Mouse (Mus musculus) cerebellum, adult 2 months (tissue): ENCODE measurements around the gene Pqlc3. TPM values are rescaled to one million over a fixed set of nuclear protein-coding genes. Genes with fewer than 3 reads are reported as not detected.

Experiments
- DNase-seq, 2 experiments: peaks; one replicate each; pipeline ENCODE4 v3.0.0; 2021
- H3K27ac ChIP-seq: fragments of 200-500 bp; 2 replicates; pipeline ENCODE4 v1.5.1; 2012; ENCODE audit warnings: low read length, control low read depth, inconsistent platforms; ENCODE audit not compliant: insufficient read depth
- H3K27me3 ChIP-seq: fragments of 200-500 bp; 2 replicates; pipeline ENCODE4 v1.6.1; 2012; ENCODE audit warnings: inconsistent platforms, mild to moderate bottlenecking, low read length, moderate library complexity; ENCODE audit not compliant: control insufficient read depth, insufficient read depth
- H3K4me1 ChIP-seq: fragments of 200-500 bp; 2 replicates; pipeline ENCODE4 v1.6.1; 2011; ENCODE audit warnings: low read length; ENCODE audit not compliant: control insufficient read depth, insufficient read depth
- H3K4me3 ChIP-seq: fragments of 200-500 bp; replicated peaks from 2 replicates; pipeline ENCODE3; 2011; ENCODE audit warnings: mild to moderate bottlenecking, low read depth, low read length, control low read depth; ENCODE audit not compliant: insufficient read depth
- CTCF ChIP-seq: fragments of 200-500 bp; IDR thresholded peaks from 2 replicates; pipeline ENCODE4 v1.5.1; 2011; ENCODE audit warnings: low read depth, mild to moderate bottlenecking, control low read depth, low read length, moderate library complexity, borderline replicate concordance; ENCODE audit not compliant: insufficient read depth
- POLR2A ChIP-seq: fragments of 200-500 bp; IDR thresholded peaks from 2 replicates; pipeline ENCODE4 v1.6.1; 2011; ENCODE audit warnings: low read length, control low read depth, borderline replicate concordance; ENCODE audit not compliant: insufficient read depth
- WGBS: fragments of 180-500 bp; shearing (Covaris S2); methylation state at CpG from one replicate; pipeline ENCODE4 v1.1.7; 2018; 5-methylcytosine and 5-hydroxymethylcytosine counted together
- polyA plus RNA-seq: library from polyadenylated mRNA; depleted of rRNA; stranded (reverse); fragments of >200 nt; gene quantifications from 2 replicates; pipeline ENCODE4 v1.2.3, GENCODE M21; 2012

Pqlc3 gene
- polyA plus RNA-seq, 1 experiment = 0.62 TPM

DNA sequence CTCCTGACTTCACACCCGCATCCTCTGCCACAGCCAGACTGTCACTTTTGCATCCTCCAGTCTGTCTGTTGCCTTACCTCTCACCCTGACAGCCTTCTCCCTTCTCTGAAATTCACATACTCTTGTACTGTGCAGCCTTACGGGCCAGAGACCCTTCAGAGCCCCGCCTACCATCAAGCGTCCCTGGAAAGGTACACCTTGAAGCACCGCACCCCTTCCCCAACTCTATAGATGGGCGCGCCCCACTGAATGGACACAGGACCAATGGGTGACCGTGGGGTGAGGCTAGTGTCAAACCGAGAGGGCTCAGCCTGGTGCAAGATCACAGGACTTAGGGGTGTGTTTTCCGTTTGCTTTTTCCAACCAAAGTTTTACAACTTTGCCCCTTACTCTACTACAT lies 1.1 kb downstream of the Pqlc3 start:
- no peak overlapping the region for H3K4me3 ChIP-seq
- DNase-seq = no peak
- no peaks in the 10 kb centered on the region; the same call in 1 of the 2 replicates for H3K4me1 ChIP-seq
- WGBS = 8% methylated on average over 10 of the region's 10 CpGs
- TF ChIP-seq CTCF = no peak
- no peak for TF ChIP-seq POLR2A
- peaks cover 2% of the 10 kb centered on the region; the same call in 1 of the 2 replicates for H3K27me3 ChIP-seq
- H3K27ac ChIP-seq = no peak overlapping the region

DNA sequence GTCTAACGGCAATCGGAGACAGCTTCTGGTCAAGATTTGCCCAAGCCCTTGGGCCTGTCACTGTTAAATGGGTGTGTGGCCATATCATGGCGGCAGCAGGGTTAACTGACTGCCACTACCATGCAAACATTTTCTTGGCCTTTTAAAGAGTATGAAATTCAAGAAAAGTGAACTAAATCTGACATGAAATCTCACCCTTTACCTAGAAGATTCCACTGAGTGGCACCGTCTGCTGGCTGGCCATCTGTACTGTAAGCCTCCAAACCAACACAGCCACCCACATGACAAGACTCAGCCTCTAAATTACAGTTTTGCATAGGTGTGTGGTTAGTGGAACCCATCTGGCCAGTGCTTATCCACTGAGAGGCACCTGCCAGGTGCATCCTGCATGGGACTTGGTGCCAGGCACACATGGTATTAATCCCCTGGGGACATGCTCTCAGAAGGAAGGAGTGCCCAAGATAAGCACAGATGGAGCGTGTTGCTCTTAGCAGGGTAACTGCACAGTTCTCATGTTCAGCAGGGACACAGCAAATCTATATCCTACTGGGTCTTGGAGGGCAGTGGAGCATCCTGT lies 3.2 kb downstream of the Pqlc3 start:
- Histone ChIP-seq H3K27me3 (peaks cover 2% of the 10 kb centered on the region; the same call in 1 of the 2 replicates), H3K4me1 (no peaks in the 10 kb centered on the region; the same call in 1 of the 2 replicates), H3K27ac (no peak overlapping the region), H3K4me3 (no peak overlapping the region)
- DNase-seq = no peak
- TF ChIP-seq POLR2A (no peak), CTCF (no peak)
- 74% methylated on average over 5 of the region's 5 CpGs for WGBS

DNA sequence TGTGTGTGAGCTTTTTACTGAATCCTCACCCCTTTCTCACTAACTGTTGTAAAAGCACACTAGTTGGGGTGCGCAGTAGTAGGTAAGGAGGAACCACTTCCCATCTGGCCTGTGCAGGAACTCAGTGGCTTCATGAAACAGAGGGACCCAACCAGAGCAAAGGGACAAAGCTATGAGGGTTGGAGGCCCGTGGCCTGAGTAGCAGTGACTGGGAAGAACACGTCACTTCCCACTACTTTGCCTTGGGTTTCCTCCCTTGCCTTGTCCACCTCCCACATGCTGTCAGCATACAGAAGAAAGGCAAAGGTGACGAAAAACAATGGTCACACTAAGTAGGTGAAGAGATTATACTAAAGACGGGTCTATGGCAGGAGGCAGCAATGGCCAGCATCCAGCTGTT lies 3.9 kb downstream of the Pqlc3 start:
- WGBS = 88% methylated on average over 5 of the region's 5 CpGs
- TF ChIP-seq CTCF = no peak
- TF ChIP-seq POLR2A = no peak
- H3K27ac ChIP-seq = no peak overlapping the region
- H3K4me3 ChIP-seq = no peak overlapping the region
- no peaks in the 10 kb centered on the region; the same call in 1 of the 2 replicates for H3K4me1 ChIP-seq
- H3K27me3 ChIP-seq = peaks cover 2% of the 10 kb centered on the region; the same call in 1 of the 2 replicates
- no peak for DNase-seq

DNA sequence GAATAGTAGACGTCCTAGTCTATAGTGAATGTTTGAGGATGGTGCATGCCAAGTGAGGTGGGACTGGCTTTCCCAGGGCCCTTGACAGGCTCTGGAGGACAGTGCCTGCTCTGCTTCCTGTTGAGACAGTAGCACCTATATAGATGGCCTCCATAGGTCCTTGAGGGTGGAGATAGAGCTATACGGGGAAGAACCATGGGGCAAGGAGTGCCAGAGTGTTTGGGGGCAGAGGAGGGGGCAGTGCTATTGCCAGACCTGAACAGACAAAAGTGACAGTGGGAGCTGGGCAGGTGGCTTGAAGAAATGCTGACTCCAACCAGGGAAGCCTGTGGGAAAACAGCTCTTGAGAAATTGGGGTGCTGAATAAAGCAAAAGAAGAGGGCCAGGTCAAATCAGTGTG lies 5.9 kb downstream of the Pqlc3 start:
- Histone ChIP-seq H3K27me3 (no peaks in the 10 kb centered on the region), H3K4me1 (no peaks in the 10 kb centered on the region; the same call in 1 of the 2 replicates), H3K27ac (no peak overlapping the region), H3K4me3 (no peak overlapping the region)
- no peak for DNase-seq
- 82% methylated on average over 2 of the region's 2 CpGs for WGBS
- TF ChIP-seq CTCF (no peak), POLR2A (no peak)

DNA sequence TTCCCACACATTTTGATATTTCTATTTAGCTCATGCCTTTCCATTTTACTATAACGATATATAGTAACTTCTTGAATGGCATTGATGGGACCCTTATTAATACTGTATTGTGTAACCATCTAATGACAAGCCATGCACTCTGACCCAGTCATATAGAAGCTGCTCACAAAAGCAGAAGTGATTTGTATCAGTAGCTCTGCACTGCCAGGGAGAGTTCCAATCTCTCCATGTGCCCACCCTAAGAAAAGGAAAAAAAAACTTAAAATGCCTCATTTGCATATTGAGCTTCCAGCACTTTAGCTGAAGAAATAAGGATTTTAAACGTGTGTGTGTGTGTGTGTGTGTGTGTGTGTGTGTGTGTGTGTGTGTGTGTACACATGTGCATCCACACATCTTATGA lies 7.9 kb downstream of the Pqlc3 start:
- 84% methylated on average over 2 of the region's 2 CpGs for WGBS
- H3K4me3 ChIP-seq = no peak overlapping the region
- H3K27ac ChIP-seq = no peak overlapping the region

DNA sequence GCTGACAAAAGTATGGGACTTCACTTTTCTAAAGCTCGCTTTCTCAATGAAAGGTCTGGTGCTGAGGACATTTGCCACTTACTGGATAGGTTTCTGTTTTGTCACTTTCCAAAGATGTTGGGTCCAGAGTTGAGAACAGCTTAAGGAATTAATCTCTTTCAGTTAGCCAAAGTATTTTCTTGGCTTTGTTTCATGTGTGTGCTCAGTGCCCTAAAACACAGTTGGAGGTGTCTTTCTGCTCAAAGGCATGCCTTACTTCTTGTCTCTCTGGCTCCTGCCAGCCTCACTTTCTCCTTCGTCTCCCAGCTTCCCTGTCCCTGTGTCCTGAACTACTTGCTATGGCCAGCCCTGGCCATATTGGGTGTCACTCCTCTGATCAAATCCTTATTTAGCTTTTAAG lies 8.8 kb downstream of the Pqlc3 start:
- TF ChIP-seq POLR2A = no peak
- no peak for TF ChIP-seq CTCF
- Histone ChIP-seq H3K27me3 (no peaks in the 10 kb centered on the region), H3K4me1 (no peaks in the 10 kb centered on the region), H3K27ac (no peak overlapping the region), H3K4me3 (no peak overlapping the region)
- no peak for DNase-seq
- WGBS = 69% methylated on average over 2 of the region's 2 CpGs

More for the DNA sequence above, 7.9 kb downstream of the Pqlc3 start:
- TF ChIP-seq CTCF = no peak
- no peak for TF ChIP-seq POLR2A
- H3K27me3 ChIP-seq = no peaks in the 10 kb centered on the region
- DNase-seq = no peak
- H3K4me1 ChIP-seq = no peaks in the 10 kb centered on the region

DNA sequence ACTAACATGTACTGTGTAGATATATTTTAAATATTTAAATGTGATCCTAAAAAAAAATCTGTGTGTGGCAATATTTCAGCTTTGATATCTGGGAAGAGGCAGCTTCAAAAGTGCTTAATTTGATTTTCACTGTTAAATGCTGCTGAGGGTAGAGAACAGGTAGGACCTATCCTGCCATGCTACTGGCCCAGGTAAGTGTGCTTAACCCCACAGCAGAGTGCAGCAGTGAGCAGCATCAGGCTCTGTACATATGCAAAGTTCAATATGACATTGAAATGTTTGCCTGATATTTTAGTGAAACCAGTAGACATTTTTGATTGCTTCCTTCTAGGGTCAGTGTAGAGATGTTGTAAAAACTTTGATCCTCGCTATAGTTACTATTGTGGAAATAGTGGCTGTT lies 14.4 kb downstream of the Pqlc3 start:
- H3K27ac ChIP-seq = no peak overlapping the region
- no peak for DNase-seq
- H3K4me1 ChIP-seq = no peaks in the 10 kb centered on the region
- H3K27me3 ChIP-seq = no peaks in the 10 kb centered on the region
- no peak overlapping the region for H3K4me3 ChIP-seq
- WGBS = 100% methylated on average over 1 of the region's 1 CpGs
- TF ChIP-seq CTCF = no peak
- no peak for TF ChIP-seq POLR2A

DNA sequence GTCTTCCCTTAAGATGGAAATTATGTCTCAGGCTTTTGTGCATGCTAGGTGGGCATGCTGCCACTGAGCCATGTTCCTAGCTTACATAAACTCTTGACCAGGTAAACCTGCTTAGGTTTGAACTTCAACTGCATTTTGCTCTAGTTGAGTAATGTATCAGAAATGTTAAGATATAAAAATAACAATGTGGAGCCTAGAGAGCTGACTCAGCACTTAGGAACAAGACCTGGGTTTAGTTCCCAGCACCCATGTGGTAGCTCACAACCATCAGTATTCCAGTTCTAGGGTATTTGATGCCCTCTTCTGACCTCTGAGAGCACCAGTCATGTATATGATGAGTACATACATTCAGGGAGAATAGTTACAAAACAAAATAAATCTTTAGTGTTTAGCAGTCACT lies 23.1 kb downstream of the Pqlc3 start:
- H3K4me1 ChIP-seq = no peaks in the 10 kb centered on the region
- no peak overlapping the region for H3K27ac ChIP-seq
- no peak for TF ChIP-seq CTCF
- no peak for TF ChIP-seq POLR2A
- no peak for DNase-seq
- H3K27me3 ChIP-seq = no peaks in the 10 kb centered on the region
- no peak overlapping the region for H3K4me3 ChIP-seq
